Mouse (Mus musculus): ENCODE data around the gene Nub1. TPM values are rescaled to one million over a fixed set of nuclear protein-coding genes. Genes with fewer than 3 reads are reported as not detected.

Gene Nub1
- polyA plus RNA-seq, 1 experiment from 2014 or later, result 36.6 TPM

GRCm38 (mm10) chr5:24739141-24739753, 53.9 kb downstream of the Nub1 start:
- Histone ChIP-seq H3K4me2 (ENCODE audit: low read length) (peak overlapping the region; percentile 28; the same call in 1 of the 2 replicates), H3K27ac (ENCODE audit: low read depth) (peak overlapping the region; percentile 80), H3K4me1 (replicated peaks; ENCODE audit: control insufficient read depth, insufficient read depth, low read length) (peaks cover 25% of the 10 kb centered on the region), H3K27me3 (replicated peaks; ENCODE audit: control insufficient read depth, insufficient read depth, low read length) (no peaks in the 10 kb centered on the region), H3K9me3 (ENCODE audit: control insufficient read depth, low read length) (no peaks in the 10 kb centered on the region), H3K4me3 (ENCODE audit: low read depth, low read length) (no peak overlapping the region), H3K36me3 (ENCODE audit: control insufficient read depth, insufficient read depth, low read length) (no peaks in the 10 kb centered on the region), H3K9ac (ENCODE audit: low read length) (no peak overlapping the region)
- 31% methylated on average over 15 of the region's 15 CpGs for WGBS
- DNase-seq (ENCODE audit: low spot score) (no peak), ATAC-seq (replicated peaks; ENCODE audit: low FRiP score, low TSS enrichment, low read depth) (no peak)

- Histone ChIP-seq H3K4me3 (ENCODE audit: low read depth, low read length) (no peak overlapping the region), H3K4me2 (ENCODE audit: low read length) (no peak overlapping the region), H3K27me3 (replicated peaks; ENCODE audit: control insufficient read depth, insufficient read depth, low read length) (no peaks in the 10 kb centered on the region), H3K9ac (ENCODE audit: low read length) (no peak overlapping the region), H3K36me3 (ENCODE audit: control insufficient read depth, insufficient read depth, low read length) (no peaks in the 10 kb centered on the region), H3K27ac (ENCODE audit: low read depth) (peak overlapping the region; percentile 67), H3K4me1 (replicated peaks; ENCODE audit: control insufficient read depth, insufficient read depth, low read length) (peaks cover 25% of the 10 kb centered on the region), H3K9me3 (ENCODE audit: control insufficient read depth, low read length) (no peaks in the 10 kb centered on the region)
- WGBS, result 49% methylated on average over 15 of the region's 15 CpGs
- DNase-seq (ENCODE audit: low spot score), result no peak
- peak; percentile 89 for ATAC-seq (replicated peaks; ENCODE audit: low FRiP score, low TSS enrichment, low read depth)
Observed at GRCm38 (mm10) chr5:24741172-24741885, 56.0 kb downstream of the Nub1 start.

GRCm38 (mm10) chr5:24743956-24744355, 58.6 kb downstream of the Nub1 start:
- Histone ChIP-seq H3K36me3 (ENCODE audit: control insufficient read depth, insufficient read depth, low read length) (no peaks in the 10 kb centered on the region), H3K27me3 (replicated peaks; ENCODE audit: control insufficient read depth, insufficient read depth, low read length) (no peaks in the 10 kb centered on the region), H3K4me2 (ENCODE audit: low read length) (no peak overlapping the region), H3K9me3 (ENCODE audit: control insufficient read depth, low read length) (no peaks in the 10 kb centered on the region), H3K27ac (ENCODE audit: low read depth) (no peak overlapping the region), H3K9ac (ENCODE audit: low read length) (no peak overlapping the region), H3K4me3 (ENCODE audit: low read depth, low read length) (no peak overlapping the region), H3K4me1 (replicated peaks; ENCODE audit: control insufficient read depth, insufficient read depth, low read length) (peaks cover 32% of the 10 kb centered on the region)
- WGBS, result 86% methylated on average over 10 of the region's 10 CpGs
- ATAC-seq (replicated peaks; ENCODE audit: low FRiP score, low TSS enrichment, low read depth) (no peak), DNase-seq (ENCODE audit: low spot score) (no peak)

- H3K27me3 ChIP-seq (replicated peaks; ENCODE audit: control insufficient read depth, insufficient read depth, low read length), result no peaks in the 10 kb centered on the region
- ATAC-seq (replicated peaks; ENCODE audit: low FRiP score, low TSS enrichment, low read depth), result no peak
- no peak overlapping the region; the same call in 1 of the 2 replicates for H3K27ac ChIP-seq (ENCODE audit: low read depth)
- 13% methylated on average over 6 of the region's 6 CpGs for WGBS
- no peaks in the 10 kb centered on the region for H3K36me3 ChIP-seq (ENCODE audit: control insufficient read depth, insufficient read depth, low read length)
- H3K9me3 ChIP-seq (ENCODE audit: control insufficient read depth, low read length), result no peaks in the 10 kb centered on the region
- peaks cover 33% of the 10 kb centered on the region for H3K4me1 ChIP-seq (replicated peaks; ENCODE audit: control insufficient read depth, insufficient read depth, low read length)
- no peak overlapping the region for H3K4me3 ChIP-seq (ENCODE audit: low read depth, low read length)
- no peak overlapping the region for H3K4me2 ChIP-seq (ENCODE audit: low read length)
- H3K9ac ChIP-seq (ENCODE audit: low read length), result no peak overlapping the region
- DNase-seq (ENCODE audit: low spot score), result no peak
Observed at GRCm38 (mm10) chr5:24747533-24747932, 62.2 kb downstream of the Nub1 start.

GRCm38 (mm10) chr5:24749731-24750130, 64.4 kb downstream of the Nub1 start:
- Histone ChIP-seq H3K4me3 (ENCODE audit: low read depth, low read length) (peak overlapping the region; percentile 47; the same call in 1 of the 2 replicates), H3K9ac (ENCODE audit: low read length) (peak overlapping the region; percentile 74), H3K36me3 (ENCODE audit: control insufficient read depth, insufficient read depth, low read length) (no peaks in the 10 kb centered on the region), H3K4me2 (ENCODE audit: low read length) (peak overlapping the region; percentile 68), H3K27ac (ENCODE audit: low read depth) (peak overlapping the region; percentile 92), H3K27me3 (replicated peaks; ENCODE audit: control insufficient read depth, insufficient read depth, low read length) (no peaks in the 10 kb centered on the region), H3K4me1 (replicated peaks; ENCODE audit: control insufficient read depth, insufficient read depth, low read length) (peaks cover 41% of the 10 kb centered on the region), H3K9me3 (ENCODE audit: control insufficient read depth, low read length) (no peaks in the 10 kb centered on the region)
- WGBS, result 55% methylated on average over 5 of the region's 5 CpGs
- ATAC-seq (replicated peaks; ENCODE audit: low FRiP score, low TSS enrichment, low read depth) (no peak), DNase-seq (ENCODE audit: low spot score) (no peak)

- peak; percentile 98 for DNase-seq (ENCODE audit: low spot score)
- Histone ChIP-seq H3K36me3 (ENCODE audit: control insufficient read depth, insufficient read depth, low read length) (no peaks in the 10 kb centered on the region), H3K4me1 (replicated peaks; ENCODE audit: control insufficient read depth, insufficient read depth, low read length) (peaks cover 47% of the 10 kb centered on the region), H3K9me3 (ENCODE audit: control insufficient read depth, low read length) (no peaks in the 10 kb centered on the region), H3K27me3 (replicated peaks; ENCODE audit: control insufficient read depth, insufficient read depth, low read length) (no peaks in the 10 kb centered on the region), H3K9ac (ENCODE audit: low read length) (peak overlapping the region; percentile 74), H3K27ac (ENCODE audit: low read depth) (peak overlapping the region; percentile 92), H3K4me2 (ENCODE audit: low read length) (peak overlapping the region; percentile 68), H3K4me3 (ENCODE audit: low read depth, low read length) (peak overlapping the region; percentile 47)
- 2% methylated on average over 56 of the region's 59 CpGs for WGBS
- peak; percentile 74 for ATAC-seq (replicated peaks; ENCODE audit: low FRiP score, low TSS enrichment, low read depth)
Observed at GRCm38 (mm10) chr5:24750321-24751304, 65.3 kb downstream of the Nub1 start.

GRCm38 (mm10) chr5:24751305-24752174, 66.2 kb downstream of the Nub1 start:
- Histone ChIP-seq H3K9me3 (ENCODE audit: control insufficient read depth, low read length) (no peaks in the 10 kb centered on the region), H3K4me2 (ENCODE audit: low read length) (peak overlapping the region; percentile 68), H3K27ac (ENCODE audit: low read depth) (peak overlapping the region; percentile 92), H3K4me1 (replicated peaks; ENCODE audit: control insufficient read depth, insufficient read depth, low read length) (peaks cover 47% of the 10 kb centered on the region), H3K36me3 (ENCODE audit: control insufficient read depth, insufficient read depth, low read length) (no peaks in the 10 kb centered on the region), H3K9ac (ENCODE audit: low read length) (peak overlapping the region; percentile 74), H3K4me3 (ENCODE audit: low read depth, low read length) (peak overlapping the region; percentile 47), H3K27me3 (replicated peaks; ENCODE audit: control insufficient read depth, insufficient read depth, low read length) (no peaks in the 10 kb centered on the region)
- ATAC-seq (replicated peaks; ENCODE audit: low FRiP score, low TSS enrichment, low read depth) (peak; percentile 76), DNase-seq (ENCODE audit: low spot score) (peak; percentile 78)
- 2% methylated on average over 25 of the region's 25 CpGs for WGBS

- no peak overlapping the region for H3K9ac ChIP-seq (ENCODE audit: low read length)
- DNase-seq (ENCODE audit: low spot score) (peak; percentile 63), ATAC-seq (replicated peaks; ENCODE audit: low FRiP score, low TSS enrichment, low read depth) (no peak)
- H3K27ac ChIP-seq (ENCODE audit: low read depth), result peak overlapping the region; percentile 92
- no peaks in the 10 kb centered on the region for H3K36me3 ChIP-seq (ENCODE audit: control insufficient read depth, insufficient read depth, low read length)
- no peaks in the 10 kb centered on the region for H3K9me3 ChIP-seq (ENCODE audit: control insufficient read depth, low read length)
- peak overlapping the region; percentile 68 for H3K4me2 ChIP-seq (ENCODE audit: low read length)
- H3K4me1 ChIP-seq (replicated peaks; ENCODE audit: control insufficient read depth, insufficient read depth, low read length), result peaks cover 46% of the 10 kb centered on the region
- 4% methylated on average over 2 of the region's 2 CpGs for WGBS
- peak overlapping the region; percentile 47 for H3K4me3 ChIP-seq (ENCODE audit: low read depth, low read length)
- H3K27me3 ChIP-seq (replicated peaks; ENCODE audit: control insufficient read depth, insufficient read depth, low read length), result no peaks in the 10 kb centered on the region
Observed at GRCm38 (mm10) chr5:24752175-24752498, 66.8 kb downstream of the Nub1 start.

Data from intestine, embryonic 14.5 days (tissue).